Mouse (Mus musculus) forebrain, embryonic 16.5 days (tissue): ENCODE measurements around the gene P2rx3. TPM values are rescaled to one million over a fixed set of nuclear protein-coding genes. Genes with fewer than 3 reads are reported as not detected.

Experiments
- ATAC-seq: fragments of 200-750 bp; cut with Nextera tagmentation; 2 replicates; pipeline ENCODE4 v1.8.0; 2017; ENCODE audit warnings: mild to moderate bottlenecking, moderate library complexity
- H3K27ac ChIP-seq: fragments of 300-500 bp; sonication (generic); 2 replicates; pipeline ENCODE4 v1.5.1; 2014; ENCODE audit warnings: low read length, control low read depth
- H3K27me3 ChIP-seq: fragments of 300-500 bp; sonication (generic); replicated peaks from 2 replicates; pipeline ENCODE4 v1.6.1; 2014; ENCODE audit warnings: low read length; ENCODE audit not compliant: control insufficient read depth, insufficient read depth
- H3K36me3 ChIP-seq: fragments of 300-500 bp; sonication (generic); 2 replicates; pipeline ENCODE4 v1.6.1; 2014; ENCODE audit not compliant: control insufficient read depth, insufficient read depth
- H3K4me1 ChIP-seq: fragments of 300-500 bp; sonication (generic); replicated peaks from 2 replicates; pipeline ENCODE4 v1.6.1; 2014; ENCODE audit warnings: low read length; ENCODE audit not compliant: control insufficient read depth, insufficient read depth
- H3K4me2 ChIP-seq: fragments of 300-500 bp; sonication (generic); 2 replicates; pipeline ENCODE4 v1.6.1; 2014; ENCODE audit warnings: mild to moderate bottlenecking, low read length, control low read depth
- H3K4me3 ChIP-seq: fragments of 300-500 bp; sonication (generic); replicated peaks from 2 replicates; pipeline ENCODE4 v1.5.1; 2014; ENCODE audit warnings: mild to moderate bottlenecking, low read length, control low read depth
- H3K9ac ChIP-seq: fragments of 300-500 bp; sonication (generic); replicated peaks from 2 replicates; pipeline ENCODE4 v1.6.1; 2014; ENCODE audit warnings: low read depth, low read length, control low read depth
- H3K9me3 ChIP-seq: fragments of 300-500 bp; sonication (generic); 2 replicates; pipeline ENCODE4 v1.6.1; 2016; ENCODE audit warnings: low read length; ENCODE audit not compliant: control insufficient read depth
- WGBS: fragments of 180-500 bp; shearing (Covaris S2); extraction: QIAGEN DNeasy Blood & Tissue Kit; methylation state at CpG from one replicate; pipeline ENCODE4 v1.1.7; 2014; 5-methylcytosine and 5-hydroxymethylcytosine counted together
- polyA plus RNA-seq: library from polyadenylated mRNA; unstranded; fragments of >200 nt; fragmentation: Nextera tagmentation; extraction: Ambion mirVana; gene quantifications from 2 replicates; pipeline ENCODE4 v1.2.1, GENCODE M21; 2015

Gene P2rx3
- polyA plus RNA-seq, result 0.66 and 1.1 TPM in 2 replicates

DNA sequence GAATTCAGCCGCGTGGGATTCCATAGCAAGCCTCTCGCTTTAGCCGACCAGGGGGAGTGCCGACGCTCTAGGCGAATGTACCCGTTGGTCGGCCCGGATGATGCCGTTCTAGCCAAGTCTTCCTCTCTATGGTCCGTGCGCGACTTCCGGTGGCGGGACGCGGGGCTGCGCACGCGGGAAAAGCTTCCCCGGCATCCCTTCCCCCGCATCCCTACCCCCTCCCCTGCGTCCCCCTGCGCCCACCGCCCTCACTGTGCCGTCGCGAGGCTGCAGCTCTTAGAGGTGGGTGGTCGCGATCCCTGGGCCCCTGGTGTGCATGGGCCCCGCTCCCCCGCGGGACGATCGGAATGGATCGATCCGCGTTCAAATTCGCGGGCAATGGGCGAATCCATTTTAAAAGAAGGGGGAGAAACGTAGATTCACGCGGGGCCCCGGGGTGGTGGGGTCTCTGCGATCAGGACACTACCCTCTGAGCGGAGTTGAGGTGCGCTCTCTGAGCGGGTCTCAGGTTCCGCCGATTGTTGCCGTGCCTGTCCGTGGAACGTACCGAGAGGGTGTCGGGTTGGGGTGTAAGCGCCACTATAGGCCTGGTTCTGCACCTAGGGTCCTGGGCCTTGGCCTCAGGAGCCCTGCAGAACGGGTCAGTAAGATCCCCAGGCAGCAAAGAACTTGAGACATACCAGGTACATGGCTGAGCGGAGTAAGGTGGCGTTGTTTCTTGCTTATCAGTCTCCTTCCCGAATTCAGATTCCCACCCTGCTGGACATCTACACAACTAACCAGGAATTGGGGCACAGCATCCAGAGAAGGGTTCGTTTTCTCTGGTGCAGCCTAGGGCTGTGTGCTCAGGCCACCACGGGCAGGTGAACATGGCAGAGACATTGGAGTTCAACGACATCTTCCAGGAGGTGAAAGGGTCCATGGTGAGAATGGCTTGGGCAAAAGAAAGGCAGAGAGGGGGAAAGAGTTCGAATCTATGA lies at the start of gene P2rx3, which contains the start of gene Ssrp1:
TSS of gene P2rx3 (minus strand) at position 416 of the 980 bp plus-strand sequence.
TSS of gene Ssrp1 (plus strand) at position 188 of the 980 bp plus-strand sequence.
- under 1% methylated on average over 64 of the region's 66 CpGs for WGBS
- Histone ChIP-seq H3K4me2 (peak within 1 kb of the TSS; percentile 91), H3K27me3 (no peaks in the 10 kb centered on the region), H3K36me3 (peaks cover 20% of the 10 kb centered on the region), H3K9me3 (no peaks in the 10 kb centered on the region), H3K4me1 (peaks cover 18% of the 10 kb centered on the region), H3K27ac (peak within 1 kb of the TSS; percentile 72), H3K4me3 (peak within 1 kb of the TSS; percentile 68), H3K9ac (peak within 1 kb of the TSS; percentile 80)
- ATAC-seq, result peak; percentile 98

- H3K4me2 ChIP-seq, result no peak overlapping the region
- H3K4me3 ChIP-seq, result no peak overlapping the region
- no peak overlapping the region for H3K27ac ChIP-seq
- WGBS, result 90% methylated on average over 5 of the region's 5 CpGs
- H3K36me3 ChIP-seq, result 0 out of 2 replicates have a peak, but pooled peaks cover 5% of the 10 kb centered on the region
- H3K9me3 ChIP-seq, result no peaks in the 10 kb centered on the region
- H3K27me3 ChIP-seq, result no peaks in the 10 kb centered on the region
- ATAC-seq, result no peak
- no peak overlapping the region for H3K9ac ChIP-seq
- no peaks in the 10 kb centered on the region for H3K4me1 ChIP-seq
Measured at GRCm38 (mm10) chr2:85073751-85074150, 36.5 kb upstream of the P2rx3 start.

GRCm38 (mm10) chr2:85071921-85072320 lies 34.7 kb upstream of the P2rx3 start:
- no peak overlapping the region for H3K27ac ChIP-seq
- H3K4me2 ChIP-seq, result no peak overlapping the region
- ATAC-seq, result no peak
- 93% methylated on average over 5 of the region's 5 CpGs for WGBS
- no peak overlapping the region for H3K9ac ChIP-seq
- H3K4me1 ChIP-seq, result no peaks in the 10 kb centered on the region
- no peaks in the 10 kb centered on the region for H3K27me3 ChIP-seq
- H3K36me3 ChIP-seq, result 0 out of 2 replicates have a peak, but pooled peaks cover 5% of the 10 kb centered on the region
- H3K4me3 ChIP-seq, result no peak overlapping the region
- no peaks in the 10 kb centered on the region for H3K9me3 ChIP-seq

GRCm38 (mm10) chr2:85070086-85070485 lies 32.8 kb upstream of the P2rx3 start:
- no peaks in the 10 kb centered on the region for H3K9me3 ChIP-seq
- 0 out of 2 replicates have a peak, but pooled peaks cover 5% of the 10 kb centered on the region for H3K36me3 ChIP-seq
- H3K4me3 ChIP-seq, result no peak overlapping the region
- 72% methylated on average over 15 of the region's 15 CpGs for WGBS
- no peak overlapping the region for H3K4me2 ChIP-seq
- no peaks in the 10 kb centered on the region for H3K4me1 ChIP-seq
- H3K9ac ChIP-seq, result no peak overlapping the region
- no peaks in the 10 kb centered on the region for H3K27me3 ChIP-seq
- H3K27ac ChIP-seq, result no peak overlapping the region
- ATAC-seq, result no peak

GRCm38 (mm10) chr2:85068626-85069025 lies 31.4 kb upstream of the P2rx3 start:
- Histone ChIP-seq H3K9me3 (no peaks in the 10 kb centered on the region), H3K4me2 (no peak overlapping the region), H3K36me3 (peaks cover 2% of the 10 kb centered on the region; the same call in 1 of the 2 replicates), H3K27ac (no peak overlapping the region), H3K4me3 (no peak overlapping the region), H3K9ac (no peak overlapping the region), H3K4me1 (no peaks in the 10 kb centered on the region), H3K27me3 (no peaks in the 10 kb centered on the region)
- peak; percentile 22; the same call in 1 of the 2 replicates for ATAC-seq
- 74% methylated on average over 2 of the region's 2 CpGs for WGBS

DNA sequence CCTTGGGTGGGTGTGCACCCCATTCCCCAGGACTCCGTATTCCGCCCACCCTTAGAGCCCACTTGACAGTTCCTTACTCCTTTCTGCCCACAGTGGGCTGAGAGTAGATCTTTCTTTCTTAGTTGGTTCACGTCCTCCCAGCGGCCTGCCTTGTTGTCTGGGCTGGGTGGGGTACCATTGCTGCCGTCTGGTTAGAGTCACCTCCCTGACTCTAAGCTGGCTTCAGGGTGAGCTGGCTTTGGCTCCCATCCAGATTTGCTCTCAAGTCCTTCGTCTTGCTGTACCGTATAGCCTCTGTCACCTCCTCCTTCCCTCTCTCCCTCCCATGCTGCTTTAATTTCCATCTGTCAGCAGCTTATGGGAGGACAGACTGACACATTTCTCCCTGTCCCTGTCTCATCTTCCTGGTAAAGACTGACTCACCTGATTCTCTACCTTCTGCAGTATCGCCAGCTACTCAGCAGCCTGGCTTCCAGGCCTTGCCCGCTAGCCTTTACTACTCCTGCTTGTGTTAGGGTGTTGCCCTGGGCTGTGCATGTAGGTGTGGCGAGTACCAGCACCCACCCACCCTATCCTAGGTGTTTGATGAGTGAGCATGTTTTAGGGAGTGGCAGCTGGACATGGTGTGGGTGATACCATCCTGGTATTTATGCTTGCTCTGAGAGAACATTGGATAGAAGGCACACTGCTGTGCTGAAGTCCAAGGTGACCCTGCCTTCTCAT lies 30.8 kb upstream of the P2rx3 start:
- H3K4me2 ChIP-seq, result no peak overlapping the region
- no peaks in the 10 kb centered on the region for H3K4me1 ChIP-seq
- no peak for ATAC-seq
- H3K27ac ChIP-seq, result no peak overlapping the region
- no peaks in the 10 kb centered on the region for H3K27me3 ChIP-seq
- H3K4me3 ChIP-seq, result no peak overlapping the region
- H3K36me3 ChIP-seq, result peaks cover 4% of the 10 kb centered on the region; the same call in 1 of the 2 replicates
- H3K9ac ChIP-seq, result no peak overlapping the region
- H3K9me3 ChIP-seq, result no peaks in the 10 kb centered on the region
- WGBS, result 72% methylated on average over 10 of the region's 10 CpGs

GRCm38 (mm10) chr2:85066937-85067336 lies 29.7 kb upstream of the P2rx3 start:
- Histone ChIP-seq H3K4me2 (no peak overlapping the region), H3K9ac (no peak overlapping the region), H3K4me1 (no peaks in the 10 kb centered on the region), H3K27me3 (no peaks in the 10 kb centered on the region), H3K36me3 (peaks cover 11% of the 10 kb centered on the region), H3K4me3 (no peak overlapping the region), H3K9me3 (no peaks in the 10 kb centered on the region), H3K27ac (no peak overlapping the region)
- ATAC-seq, result no peak
- WGBS, result 91% methylated on average over 5 of the region's 5 CpGs

GRCm38 (mm10) chr2:85065141-85065875 lies 28.0 kb upstream of the P2rx3 start:
- Histone ChIP-seq H3K36me3 (peaks cover 12% of the 10 kb centered on the region), H3K4me3 (no peak overlapping the region)
- 90% methylated on average over 12 of the region's 12 CpGs for WGBS

More at GRCm38 (mm10) chr2:85065141-85065875, 28.0 kb upstream of the P2rx3 start:
- Histone ChIP-seq H3K27ac (no peak overlapping the region), H3K27me3 (no peaks in the 10 kb centered on the region), H3K4me1 (peaks cover 7% of the 10 kb centered on the region), H3K4me2 (no peak overlapping the region), H3K9ac (no peak overlapping the region), H3K9me3 (no peaks in the 10 kb centered on the region)
- ATAC-seq, result no peak
